Mouse (Mus musculus) stomach, postnatal 0 days (tissue): ENCODE data around the gene Col20a1.
A peak's percentile ranks its signal among the peaks of the same experiment; 100 is the strongest.

Experiments
- CTCF ChIP-seq: IDR thresholded peaks from 2 replicates; pipeline ENCODE4 v1.5.1; 2016; ENCODE audit warnings: antibody characterized with exemption, low read depth, mild to moderate bottlenecking, moderate library complexity
- EP300 ChIP-seq: optimal IDR thresholded peaks from 2 replicates; pipeline ENCODE3; 2016; ENCODE audit warnings: antibody characterized with exemption

GRCm38 (mm10) chr2:180963956-180964355, 22.4 kb upstream of the Col20a1 start:
- peak; percentile 98 for TF ChIP-seq CTCF
- TF ChIP-seq EP300 = no peak
